Mouse (Mus musculus) limb, embryonic 13.5 days (tissue): ENCODE measurements around the gene Dlx6. TPM values are rescaled to one million over a fixed set of nuclear protein-coding genes. Genes with fewer than 3 reads are reported as not detected.

ENCODE experiments used
- ATAC-seq: fragments of 200-750 bp; cut with Nextera tagmentation; 2 replicates; pipeline ENCODE4 v1.8.0; 2017; ENCODE audit warnings: low read depth, moderate number of reproducible peaks, moderate TSS enrichment; ENCODE audit not compliant: low FRiP score
- H3K27ac ChIP-seq: fragments of 300-500 bp; sonication (generic); 2 replicates; pipeline ENCODE4 v1.5.1; 2015; ENCODE audit warnings: inconsistent platforms, mild to moderate bottlenecking, moderate library complexity
- H3K27me3 ChIP-seq: fragments of 300-500 bp; sonication (generic); 2 replicates; pipeline ENCODE4 v1.6.1; 2015; ENCODE audit warnings: mild to moderate bottlenecking, inconsistent platforms
- H3K36me3 ChIP-seq: fragments of 300-500 bp; sonication (generic); 2 replicates; pipeline ENCODE4 v1.6.1; 2015; ENCODE audit warnings: inconsistent platforms, mild to moderate bottlenecking, moderate library complexity
- H3K4me1 ChIP-seq: fragments of 300-500 bp; sonication (generic); 2 replicates; pipeline ENCODE4 v1.6.1; 2015; ENCODE audit warnings: inconsistent platforms
- H3K4me2 ChIP-seq: fragments of 300-500 bp; sonication (generic); replicated peaks from 2 replicates; pipeline ENCODE4 v1.6.1; 2015; ENCODE audit warnings: inconsistent platforms, mild to moderate bottlenecking, moderate library complexity
- H3K4me3 ChIP-seq: fragments of 300-500 bp; sonication (generic); 2 replicates; pipeline ENCODE4 v1.5.1; 2015; ENCODE audit warnings: moderate library complexity, mild to moderate bottlenecking, inconsistent platforms
- H3K9ac ChIP-seq: fragments of 300-500 bp; sonication (generic); 2 replicates; pipeline ENCODE4 v1.6.1; 2015; ENCODE audit warnings: mild to moderate bottlenecking, inconsistent platforms
- H3K9me3 ChIP-seq: fragments of 300-500 bp; sonication (generic); 2 replicates; pipeline ENCODE4 v1.6.1; 2016; ENCODE audit warnings: inconsistent platforms
- WGBS: fragments of 180-500 bp; shearing (Covaris S2); methylation state at CpG from one replicate; pipeline ENCODE4 v1.1.7; 2015; 5-methylcytosine and 5-hydroxymethylcytosine counted together
- polyA plus RNA-seq: library from polyadenylated mRNA; unstranded; fragments of >200 nt; fragmentation: Nextera tagmentation; extraction: Ambion mirVana; gene quantifications from 2 replicates; pipeline ENCODE4 v1.2.1, GENCODE M21; 2015

Dlx6 gene
- polyA plus RNA-seq, 1 experiment from 2014 or later: 2.7 TPM

GRCm38 (mm10) chr6:6852944-6853343 lies 10.2 kb upstream of the Dlx6 start:
- no peak for ATAC-seq
- no peak overlapping the region for H3K27ac ChIP-seq
- H3K27me3 ChIP-seq: peaks cover 93% of the 10 kb centered on the region
- no peak overlapping the region for H3K4me2 ChIP-seq
- no peak overlapping the region for H3K4me3 ChIP-seq
- H3K9me3 ChIP-seq: no peaks in the 10 kb centered on the region
- 35% methylated on average over 3 of the region's 3 CpGs for WGBS
- H3K4me1 ChIP-seq: peaks cover 15% of the 10 kb centered on the region
- H3K36me3 ChIP-seq: no peaks in the 10 kb centered on the region
- H3K9ac ChIP-seq: no peak overlapping the region

- H3K27me3 ChIP-seq: peaks cover 94% of the 10 kb centered on the region
- H3K4me3 ChIP-seq: no peak overlapping the region
- no peak overlapping the region for H3K9ac ChIP-seq
- no peak overlapping the region for H3K4me2 ChIP-seq
- no peak for ATAC-seq
- peaks cover 15% of the 10 kb centered on the region for H3K4me1 ChIP-seq
- H3K27ac ChIP-seq: no peak overlapping the region
- WGBS: 2% methylated on average over 9 of the region's 9 CpGs
- no peaks in the 10 kb centered on the region for H3K9me3 ChIP-seq
- no peaks in the 10 kb centered on the region for H3K36me3 ChIP-seq
These were observed 9.0 kb upstream of the Dlx6 start for GRCm38 (mm10) chr6:6854176-6854575.

- no peak for ATAC-seq
- Histone ChIP-seq H3K4me3 (0 out of 2 replicates have a peak overlapping the region, but pooled peaks have one; percentile 23), H3K36me3 (no peaks in the 10 kb centered on the region), H3K9ac (no peak overlapping the region), H3K27ac (no peak overlapping the region), H3K4me1 (peaks cover 19% of the 10 kb centered on the region), H3K9me3 (no peaks in the 10 kb centered on the region), H3K27me3 (peaks cover 96% of the 10 kb centered on the region), H3K4me2 (peak overlapping the region; percentile 47)
- WGBS: 2% methylated on average over 25 of the region's 25 CpGs
These were observed 8.0 kb upstream of the Dlx6 start for GRCm38 (mm10) chr6:6854902-6855745.

GRCm38 (mm10) chr6:6855746-6856185 lies 7.4 kb upstream of the Dlx6 start:
- Histone ChIP-seq H3K4me2 (peak overlapping the region; percentile 47), H3K27ac (no peak overlapping the region), H3K27me3 (peaks cover 96% of the 10 kb centered on the region), H3K36me3 (no peaks in the 10 kb centered on the region), H3K9me3 (no peaks in the 10 kb centered on the region), H3K9ac (no peak overlapping the region), H3K4me3 (peak overlapping the region; percentile 23; the same call in 1 of the 2 replicates), H3K4me1 (peaks cover 25% of the 10 kb centered on the region)
- under 1% methylated on average over 10 of the region's 10 CpGs for WGBS
- no peak for ATAC-seq

- Histone ChIP-seq H3K27me3 (peaks cover 96% of the 10 kb centered on the region), H3K4me3 (peak overlapping the region; percentile 23), H3K36me3 (no peaks in the 10 kb centered on the region), H3K9me3 (no peaks in the 10 kb centered on the region), H3K4me1 (peaks cover 28% of the 10 kb centered on the region), H3K4me2 (peak overlapping the region; percentile 47), H3K27ac (no peak overlapping the region), H3K9ac (no peak overlapping the region)
- no peak for ATAC-seq
- WGBS: under 1% methylated on average over 20 of the region's 20 CpGs
These were observed 6.8 kb upstream of the Dlx6 start for GRCm38 (mm10) chr6:6856316-6856715.

GRCm38 (mm10) chr6:6856881-6857280 lies 6.3 kb upstream of the Dlx6 start:
- no peak overlapping the region for H3K9ac ChIP-seq
- H3K4me2 ChIP-seq: peak overlapping the region; percentile 47; the same call in 1 of the 2 replicates
- no peak overlapping the region for H3K27ac ChIP-seq
- H3K9me3 ChIP-seq: no peaks in the 10 kb centered on the region
- H3K4me3 ChIP-seq: no peak overlapping the region
- no peaks in the 10 kb centered on the region for H3K36me3 ChIP-seq
- no peak for ATAC-seq
- WGBS: 5% methylated on average over 4 of the region's 4 CpGs
- H3K27me3 ChIP-seq: peaks cover 92% of the 10 kb centered on the region
- peaks cover 28% of the 10 kb centered on the region for H3K4me1 ChIP-seq

- no peak for ATAC-seq
- Histone ChIP-seq H3K27ac (no peak overlapping the region), H3K4me2 (no peak overlapping the region), H3K4me3 (no peak overlapping the region), H3K9me3 (no peaks in the 10 kb centered on the region), H3K36me3 (no peaks in the 10 kb centered on the region), H3K4me1 (peaks cover 35% of the 10 kb centered on the region), H3K27me3 (peaks cover 92% of the 10 kb centered on the region), H3K9ac (no peak overlapping the region)
- WGBS: 13% methylated on average over 2 of the region's 2 CpGs
These were observed 5.4 kb upstream of the Dlx6 start for GRCm38 (mm10) chr6:6857766-6858165.

- H3K4me2 ChIP-seq: no peak overlapping the region
- no peaks in the 10 kb centered on the region for H3K36me3 ChIP-seq
- H3K9ac ChIP-seq: no peak overlapping the region
- ATAC-seq: no peak
- peaks cover 91% of the 10 kb centered on the region for H3K27me3 ChIP-seq
- H3K4me1 ChIP-seq: peaks cover 41% of the 10 kb centered on the region
- H3K9me3 ChIP-seq: no peaks in the 10 kb centered on the region
- no peak overlapping the region for H3K27ac ChIP-seq
- WGBS: 9% methylated on average over 1 of the region's 1 CpGs
- no peak overlapping the region for H3K4me3 ChIP-seq
These were observed 4.6 kb upstream of the Dlx6 start for GRCm38 (mm10) chr6:6858571-6858970.

GRCm38 (mm10) chr6:6859111-6859949 lies 3.8 kb upstream of the Dlx6 start:
- Histone ChIP-seq H3K36me3 (no peaks in the 10 kb centered on the region), H3K9ac (no peak overlapping the region), H3K9me3 (no peaks in the 10 kb centered on the region), H3K27me3 (peaks cover 91% of the 10 kb centered on the region), H3K4me2 (peak overlapping the region; percentile 53), H3K4me3 (peak overlapping the region; percentile 27), H3K4me1 (peaks cover 46% of the 10 kb centered on the region), H3K27ac (no peak overlapping the region)
- 5% methylated on average over 19 of the region's 19 CpGs for WGBS
- ATAC-seq: no peak

- WGBS: 2% methylated on average over 21 of the region's 21 CpGs
- no peaks in the 10 kb centered on the region for H3K9me3 ChIP-seq
- no peak overlapping the region for H3K27ac ChIP-seq
- no peak for ATAC-seq
- H3K9ac ChIP-seq: peak overlapping the region; percentile 25; the same call in 1 of the 2 replicates
- peaks cover 90% of the 10 kb centered on the region for H3K27me3 ChIP-seq
- H3K4me3 ChIP-seq: peak overlapping the region; percentile 27
- H3K4me1 ChIP-seq: peaks cover 46% of the 10 kb centered on the region
- no peaks in the 10 kb centered on the region for H3K36me3 ChIP-seq
- H3K4me2 ChIP-seq: peak overlapping the region; percentile 53
These were observed 3.2 kb upstream of the Dlx6 start for GRCm38 (mm10) chr6:6859950-6860410.

- Histone ChIP-seq H3K9me3 (no peaks in the 10 kb centered on the region), H3K4me3 (peak overlapping the region; percentile 27), H3K4me1 (peaks cover 40% of the 10 kb centered on the region), H3K4me2 (peak overlapping the region; percentile 53), H3K9ac (no peak overlapping the region; the same call in 1 of the 2 replicates), H3K27me3 (peaks cover 90% of the 10 kb centered on the region), H3K27ac (no peak overlapping the region), H3K36me3 (no peaks in the 10 kb centered on the region)
- ATAC-seq: no peak
- under 1% methylated on average over 33 of the region's 33 CpGs for WGBS
These were observed 2.6 kb upstream of the Dlx6 start for GRCm38 (mm10) chr6:6860411-6861085.
